Mouse (Mus musculus) thymus, adult 2 months (tissue): ENCODE measurements around the gene Sulf2.

Experiments
- CTCF ChIP-seq: fragments of 200-500 bp; IDR thresholded peaks from 2 replicates; pipeline ENCODE4 v1.5.1; 2012; ENCODE audit warnings: mild to moderate bottlenecking, control low read depth, low read length, moderate library complexity, borderline replicate concordance; ENCODE audit not compliant: control insufficient read depth, poor library complexity, insufficient read depth; ENCODE audit errors: extremely low read depth
- POLR2A ChIP-seq: fragments of 200-500 bp; IDR thresholded peaks from 2 replicates; pipeline ENCODE4 v1.6.1; 2012; ENCODE audit warnings: mild to moderate bottlenecking, low read length, control low read depth, moderate library complexity; ENCODE audit not compliant: control insufficient read depth, poor library complexity, insufficient read depth; ENCODE audit errors: extremely low read depth

DNA sequence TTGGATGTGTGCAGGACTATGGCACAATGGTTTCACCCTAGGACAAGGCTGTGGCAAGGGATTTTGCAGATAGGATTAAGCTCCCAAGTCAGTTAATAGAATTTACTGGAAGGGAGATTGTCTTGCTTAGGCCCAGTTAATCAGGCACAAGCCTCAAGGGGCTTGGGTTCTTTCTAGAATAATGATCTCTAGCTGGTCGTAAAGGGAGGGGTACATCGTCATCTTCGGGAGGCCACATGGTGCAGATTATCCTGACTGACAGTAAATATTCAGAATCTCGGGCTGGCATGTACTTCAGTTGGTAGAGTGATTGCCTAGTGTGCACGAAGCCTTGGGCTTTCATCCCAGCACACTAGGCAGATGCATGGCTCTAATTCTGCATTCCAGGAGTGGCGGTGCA lies 8.5 kb upstream of the Sulf2 start:
- TF ChIP-seq POLR2A (no peak), CTCF (no peak)
